Mouse (Mus musculus) fibroblast of lung, adult 2 months (primary cell): ENCODE measurements around the gene Chst13.

ENCODE experiments used
- DNase-seq: peaks from one replicate; pipeline ENCODE4 v3.0.0-alpha.2; 2011; ENCODE audit warnings: low read depth

The Chst13 gene

DNA sequence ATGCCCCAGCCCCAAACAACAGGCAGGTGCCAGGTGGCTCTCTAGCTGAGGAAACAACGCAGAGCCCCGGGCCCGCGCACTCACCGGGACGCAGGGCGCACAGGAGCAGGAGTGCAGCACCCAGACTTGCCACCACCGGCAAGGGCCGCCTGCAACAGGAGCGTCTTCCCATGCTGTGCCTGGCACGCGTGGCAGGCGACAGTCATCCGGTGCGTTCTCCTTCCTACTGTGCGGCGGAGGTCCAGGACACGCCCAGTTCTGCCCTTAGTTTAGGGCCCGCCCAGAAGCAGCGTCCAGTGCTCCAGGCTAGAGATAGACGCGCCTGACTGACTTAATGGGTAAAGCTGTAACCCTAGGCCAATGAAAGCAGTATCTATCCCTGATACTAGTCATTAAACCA lies at the start of gene Chst13:
Gene Chst13, minus strand, starts transcription at position 195 of the 400 bp plus-strand sequence.
- DNase-seq = no peak

DNA sequence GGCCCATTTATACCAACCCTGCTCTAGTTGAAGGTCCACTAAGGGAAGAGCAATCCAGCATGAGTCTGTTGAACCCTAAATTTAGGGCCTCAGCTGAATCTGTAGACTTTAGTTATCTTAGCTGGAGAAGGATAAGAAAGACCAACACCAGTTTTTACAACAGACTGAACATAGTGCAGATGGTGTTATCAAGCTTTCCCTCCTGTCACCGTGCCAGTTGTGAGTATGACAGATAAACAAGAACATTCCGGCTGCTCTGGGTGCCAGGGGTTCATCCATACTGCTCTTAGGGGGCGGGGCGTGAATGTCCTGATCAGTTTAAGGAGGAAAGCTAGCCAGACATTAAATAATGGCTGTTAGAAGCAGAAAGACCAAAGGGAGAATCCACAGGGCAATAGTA lies 49.7 kb upstream of the Chst13 start:
- DNase-seq = no peak

DNA sequence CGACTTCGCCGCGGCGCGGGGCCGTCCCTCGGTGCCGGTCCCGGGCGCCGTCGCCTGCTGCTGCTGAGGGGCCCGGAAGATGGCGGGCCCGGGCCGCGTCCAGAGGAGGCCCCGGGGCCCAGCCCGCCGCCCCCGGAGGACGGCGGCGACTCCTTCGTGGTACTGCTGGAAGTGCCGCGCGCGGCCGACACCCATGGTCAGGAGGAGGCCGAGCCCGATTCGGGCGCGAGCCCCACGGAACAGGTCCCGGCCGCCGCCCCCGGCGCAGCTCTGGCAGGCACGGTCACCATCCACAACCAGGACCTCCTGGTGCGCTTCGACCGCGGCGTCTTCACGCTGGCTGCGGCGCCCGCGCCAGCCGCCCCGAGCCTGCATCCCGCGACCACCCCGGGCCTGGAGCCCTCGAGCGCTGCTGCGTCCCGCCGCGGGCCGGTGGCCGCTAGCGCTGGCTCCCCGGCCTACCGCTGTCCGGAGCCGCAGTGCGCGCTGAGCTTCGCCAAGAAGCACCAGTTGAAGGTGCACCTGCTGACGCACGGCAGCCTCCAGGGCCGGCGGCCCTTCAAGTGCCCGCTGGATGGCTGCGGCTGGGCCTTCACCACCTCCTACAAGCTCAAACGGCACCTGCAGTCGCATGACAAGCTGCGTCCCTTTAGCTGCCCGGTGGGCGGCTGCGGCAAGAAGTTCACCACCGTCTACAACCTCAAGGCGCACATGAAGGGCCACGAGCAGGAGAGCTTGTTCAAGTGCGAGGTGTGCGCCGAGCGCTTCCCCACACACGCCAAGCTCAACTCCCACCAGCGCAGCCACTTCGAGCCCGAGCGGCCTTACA lies 45.0 kb upstream of the Chst13 start:
- DNase-seq = no peak

DNA sequence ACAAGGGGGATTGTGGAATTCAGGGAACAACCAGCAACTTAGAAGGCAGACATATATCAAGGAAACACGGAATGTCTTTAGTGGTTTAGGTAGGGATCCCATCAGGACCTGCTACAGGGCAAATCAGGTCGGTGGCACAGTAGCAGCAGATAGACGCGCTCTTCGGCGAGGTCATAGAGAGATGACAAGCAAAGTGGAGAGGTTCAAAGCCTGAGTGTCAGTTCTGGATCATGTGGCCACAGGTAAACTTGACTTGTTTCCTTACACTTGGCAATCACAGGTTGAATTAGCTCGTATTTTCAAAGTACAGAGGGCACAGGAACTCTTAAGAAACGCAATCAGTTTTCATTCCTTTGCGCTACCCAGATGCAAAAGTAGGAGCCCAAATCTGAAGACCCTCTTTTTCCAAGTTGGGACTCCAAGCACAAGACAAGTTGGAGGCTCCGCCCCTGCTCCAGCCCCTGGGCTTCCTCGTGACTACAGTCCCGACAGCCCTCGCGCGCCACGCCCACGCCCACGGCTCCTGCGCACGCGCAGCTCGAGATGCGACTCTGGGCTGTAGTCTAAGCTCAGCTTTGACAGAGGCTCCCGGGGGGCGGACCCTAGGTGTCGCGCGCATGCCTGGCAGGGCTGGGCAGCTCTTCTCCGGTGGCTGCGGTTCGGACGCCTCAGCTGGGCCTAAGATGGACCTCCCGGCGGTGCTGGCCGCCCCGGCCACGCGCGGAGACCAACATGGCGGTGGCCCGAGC lies 44.2 kb upstream of the Chst13 start, which contains the start of gene Zxdc:
Gene Zxdc, plus strand, starts transcription at position 517 of the 749 bp plus-strand sequence.
- peak; percentile 94 for DNase-seq

DNA sequence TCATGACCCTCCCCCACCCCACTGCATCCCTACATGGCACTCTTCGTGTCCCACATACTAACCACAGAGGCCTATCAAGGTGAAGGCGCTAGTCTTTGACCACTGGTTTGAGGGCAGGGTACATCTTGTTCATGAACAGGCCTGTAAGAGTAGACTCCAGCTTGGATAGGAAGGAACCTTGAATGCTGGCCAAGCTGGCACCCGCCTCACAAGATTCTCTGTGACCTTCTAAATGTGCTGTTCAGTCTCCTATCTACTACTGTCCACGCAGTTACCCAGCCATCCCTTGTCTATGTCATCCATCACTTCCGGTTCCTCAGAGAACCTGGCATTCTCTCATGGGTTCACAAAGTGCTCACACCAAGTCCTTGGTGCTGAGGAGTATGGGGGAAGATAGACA lies 38.3 kb upstream of the Chst13 start:
- DNase-seq = no peak

DNA sequence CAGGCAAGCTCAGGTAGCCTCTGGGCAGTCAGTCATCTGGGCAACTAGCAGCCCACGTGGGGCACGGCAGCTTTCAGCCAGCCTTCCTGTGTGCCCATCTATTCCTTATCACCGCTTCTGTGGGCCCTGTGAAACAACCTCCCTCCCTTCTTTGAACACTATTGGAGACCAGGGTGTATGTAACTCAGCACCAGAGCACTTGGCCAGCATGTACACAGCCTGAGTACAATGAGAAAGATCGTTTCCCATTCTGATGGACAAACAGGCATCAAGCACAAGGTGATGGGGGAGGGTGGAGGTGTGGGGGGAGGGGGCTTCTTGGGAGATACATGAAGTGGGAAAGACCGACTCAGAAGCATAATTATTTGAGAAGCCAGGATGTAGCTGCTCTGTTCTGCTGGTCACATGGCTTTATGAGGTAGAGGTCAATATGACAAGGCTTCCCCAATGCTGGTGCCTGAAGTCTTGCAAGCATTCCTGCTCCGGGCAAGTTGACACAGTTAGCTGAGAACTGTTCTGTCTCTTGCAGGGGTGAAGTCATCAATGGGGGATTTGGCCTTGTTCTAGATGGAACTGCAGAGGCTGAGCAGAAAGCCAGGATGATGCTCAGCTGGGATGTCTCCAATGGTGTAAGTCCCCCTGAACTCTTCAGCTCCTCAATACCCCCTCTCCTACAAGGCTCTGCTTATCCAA lies 36.1 kb upstream of the Chst13 start:
- DNase-seq = no peak

DNA sequence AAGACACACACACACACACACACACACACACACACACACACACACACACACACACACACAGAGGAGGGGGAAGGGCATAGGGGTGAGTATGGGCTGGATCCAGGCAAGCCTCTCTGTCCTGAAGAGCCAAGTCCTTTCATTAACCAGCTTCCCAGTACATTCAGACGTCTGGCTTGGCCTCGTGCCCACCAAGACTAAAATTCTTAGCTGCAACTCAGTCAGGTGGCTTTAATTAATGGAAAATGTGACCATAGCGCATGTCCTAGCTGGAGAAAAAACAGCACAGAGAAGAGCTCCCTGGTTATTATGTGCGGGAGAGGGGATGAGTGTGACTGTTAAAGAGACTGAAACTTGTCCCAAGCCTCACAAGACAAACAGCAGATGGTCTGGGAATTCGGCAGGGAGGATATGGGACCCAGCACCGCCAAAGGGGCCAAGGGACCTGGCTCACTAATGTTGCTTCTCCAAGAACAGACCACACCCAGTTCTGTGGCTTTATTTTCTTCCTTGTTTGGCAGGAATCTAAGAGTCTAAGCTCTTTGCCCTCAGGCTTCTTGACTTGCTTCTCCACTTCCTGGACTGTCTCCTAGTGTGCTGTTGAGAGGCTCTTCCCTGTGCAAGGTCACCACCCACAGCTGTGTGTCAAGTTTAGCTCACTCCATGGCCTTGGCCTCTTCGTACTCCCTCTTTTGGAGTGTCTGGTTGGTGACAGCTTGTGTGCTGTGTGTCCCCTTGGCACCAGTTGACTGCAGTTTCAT lies 35.2 kb upstream of the Chst13 start:
- peak; percentile 90 for DNase-seq

DNA sequence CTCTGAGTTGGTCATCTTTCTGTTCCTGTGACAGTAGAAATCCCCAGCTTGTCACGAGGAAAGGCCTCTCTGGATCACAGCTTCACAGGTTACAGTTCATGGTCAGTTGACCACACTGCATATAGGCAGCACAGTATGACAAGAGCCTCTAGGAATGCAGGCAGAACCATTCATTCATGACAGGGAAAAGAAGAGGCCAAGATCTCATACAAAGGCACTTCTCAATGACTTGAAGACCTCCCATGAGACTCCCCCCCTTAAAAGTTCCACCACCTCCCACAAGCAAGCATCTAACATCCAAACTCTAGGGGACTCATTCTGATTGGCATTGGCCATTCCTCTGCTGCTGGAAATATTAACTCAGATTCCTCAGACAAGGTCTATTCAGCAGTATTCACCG lies 34.5 kb upstream of the Chst13 start:
- DNase-seq = no peak

DNA sequence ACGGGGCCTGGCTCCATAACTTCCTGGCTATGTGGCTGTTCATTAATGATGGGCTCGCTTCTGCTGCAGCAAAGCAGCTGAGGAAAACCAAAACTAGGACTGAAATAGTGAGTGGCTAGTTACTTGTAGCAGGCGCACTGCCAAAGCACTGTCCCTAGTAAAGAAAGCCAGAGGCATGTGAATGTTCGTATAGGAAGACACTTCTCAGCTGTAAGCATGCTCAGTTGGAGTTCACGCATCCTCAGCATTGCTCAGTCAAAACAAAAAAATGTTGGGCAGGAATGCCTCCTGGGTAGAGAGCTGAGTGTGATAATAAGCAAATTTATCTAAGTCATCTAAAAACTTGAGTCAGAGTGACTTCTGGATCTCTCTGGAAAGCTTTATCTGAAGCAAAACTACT lies 33.2 kb upstream of the Chst13 start:
- no peak for DNase-seq

DNA sequence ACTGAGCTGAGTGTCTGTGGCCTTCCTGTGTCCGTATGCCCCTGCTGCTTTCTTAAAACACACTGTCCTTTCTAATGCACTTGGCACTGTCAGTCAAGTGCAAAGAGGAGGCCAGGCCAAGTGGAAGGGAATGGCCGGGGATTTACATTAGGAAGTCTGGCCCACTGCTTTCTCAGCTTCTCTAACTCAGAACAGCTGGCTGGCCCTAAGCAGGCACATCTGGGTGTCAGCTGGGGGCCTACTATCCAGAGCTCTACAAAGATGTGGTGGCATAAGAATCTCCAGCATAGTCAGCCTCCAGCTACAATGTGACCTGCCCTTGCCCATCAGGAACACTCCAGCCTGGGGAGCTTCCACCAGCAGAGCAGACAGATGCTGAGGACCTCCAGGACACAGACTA lies 25.0 kb upstream of the Chst13 start:
- DNase-seq = no peak

DNA sequence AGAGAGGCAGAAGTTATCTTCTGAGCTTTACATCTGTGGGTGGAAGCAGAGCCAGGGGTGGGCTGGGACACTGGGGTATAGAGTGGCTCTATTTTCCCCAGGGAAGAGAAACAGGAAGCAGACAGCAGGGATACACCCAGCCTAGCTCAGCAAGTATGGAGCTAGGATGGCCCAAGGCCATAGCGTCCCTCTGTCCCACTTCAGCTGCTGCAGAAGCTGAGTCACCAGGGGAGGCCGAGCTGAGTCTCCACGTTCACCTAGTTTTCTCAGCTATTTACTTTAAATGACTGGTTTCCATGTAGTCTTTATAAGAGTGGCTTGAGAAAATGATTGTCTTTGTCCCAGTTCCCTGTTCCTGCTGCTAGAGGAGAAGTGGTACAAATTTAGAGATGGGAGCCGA lies 23.5 kb upstream of the Chst13 start:
- no peak for DNase-seq

DNA sequence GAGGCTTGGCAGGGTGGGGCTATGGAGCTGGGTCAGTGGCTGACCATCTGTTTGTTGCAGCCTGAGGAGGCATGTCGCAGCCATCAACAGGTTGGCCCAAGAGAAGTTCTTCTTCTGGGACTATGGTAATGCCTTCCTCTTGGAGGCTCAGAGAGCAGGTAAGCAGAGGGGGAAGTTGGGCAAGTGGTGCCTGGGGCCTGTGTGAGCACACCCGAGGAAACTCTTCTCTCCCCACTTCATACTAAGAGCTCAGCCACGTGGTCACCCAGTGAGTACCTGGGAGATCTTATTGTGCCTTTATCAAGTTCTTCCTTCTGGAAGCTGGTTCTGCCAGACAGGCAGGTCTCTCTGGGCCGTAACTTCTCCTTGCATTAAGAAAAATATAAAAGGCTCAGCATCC lies 22.2 kb upstream of the Chst13 start:
- no peak for DNase-seq

DNA sequence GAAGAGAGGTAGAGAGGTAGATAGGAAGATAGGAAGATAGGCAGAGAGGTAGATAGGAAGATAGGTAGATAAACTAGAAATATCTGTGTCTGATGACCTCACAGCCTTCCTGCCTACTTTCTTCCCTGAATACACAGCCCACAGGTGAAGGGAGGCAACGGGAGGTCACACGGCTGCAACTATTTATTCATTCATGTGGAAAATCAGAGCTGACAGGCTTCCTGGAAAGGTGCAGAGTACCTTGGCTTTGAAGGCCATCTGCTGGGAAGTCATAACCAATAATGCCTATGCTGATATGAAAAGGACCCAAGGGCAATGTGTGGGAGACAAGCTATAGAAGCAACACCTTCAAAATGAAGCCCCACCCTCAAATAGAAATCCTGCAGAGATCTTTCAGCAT lies 17.4 kb upstream of the Chst13 start:
- no peak for DNase-seq

DNA sequence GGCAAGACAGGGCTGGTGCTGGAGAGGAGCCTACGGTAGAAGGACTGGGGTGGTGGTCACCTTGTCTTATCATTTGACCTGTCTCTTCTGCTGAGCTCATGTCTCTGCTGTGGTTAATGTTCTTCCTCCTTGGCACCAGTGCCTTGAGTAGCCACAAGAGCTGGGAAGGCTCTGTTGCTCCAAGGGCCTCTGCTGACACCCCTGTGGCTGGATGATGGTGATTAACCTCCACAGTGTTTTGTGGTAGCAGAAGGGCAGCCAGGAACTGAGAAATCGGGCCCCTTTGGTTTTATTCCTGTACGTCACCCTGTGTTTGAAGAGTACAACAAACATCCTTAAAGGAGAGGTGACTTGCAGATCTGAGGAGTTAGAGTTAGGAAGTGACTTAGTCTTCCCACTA lies 9.3 kb upstream of the Chst13 start:
- no peak for DNase-seq

DNA sequence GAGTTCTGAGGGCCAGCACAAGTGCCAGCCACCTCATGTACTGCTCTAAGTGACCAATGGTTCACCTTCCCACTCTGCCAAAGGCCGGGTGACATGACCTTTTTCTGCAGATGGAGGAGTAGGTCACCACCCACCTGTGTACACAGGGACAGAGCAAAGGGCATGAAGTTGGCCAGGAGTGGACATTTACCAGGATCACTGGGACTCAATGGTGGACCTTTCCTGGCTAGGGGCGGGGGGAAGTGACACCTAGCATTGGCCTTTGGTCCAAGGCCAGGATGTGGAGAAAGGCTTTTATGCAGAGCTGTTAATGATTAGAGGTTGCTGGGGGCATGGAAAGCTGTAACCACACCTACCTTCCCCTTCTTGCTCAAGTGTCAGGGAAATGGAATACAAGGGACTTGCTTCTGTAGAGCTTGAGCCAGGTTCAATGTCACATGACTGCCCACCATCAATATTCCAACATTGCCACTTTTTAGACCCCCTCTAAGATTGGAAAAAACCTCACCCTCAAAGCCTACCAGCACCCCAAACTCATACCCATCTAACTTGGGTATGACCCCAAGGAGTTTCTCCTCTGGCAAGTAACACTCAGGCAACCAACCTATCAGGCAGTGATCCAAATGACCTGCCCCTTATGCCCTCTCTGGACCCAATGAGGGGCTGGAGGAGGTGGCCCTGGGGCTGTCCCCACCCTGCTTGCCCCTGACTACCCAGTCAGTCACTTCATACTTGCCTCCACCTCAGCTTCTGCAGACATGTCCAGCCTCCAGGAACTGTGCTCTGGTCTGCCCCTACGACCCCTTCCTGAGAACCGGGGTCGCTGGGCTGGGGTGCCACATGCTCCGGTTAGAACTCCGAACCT lies 7.8 kb upstream of the Chst13 start, which contains the start of gene Uroc1:
Gene Uroc1, plus strand, starts transcription at position 724 of the 865 bp plus-strand sequence.
- no peak for DNase-seq

DNA sequence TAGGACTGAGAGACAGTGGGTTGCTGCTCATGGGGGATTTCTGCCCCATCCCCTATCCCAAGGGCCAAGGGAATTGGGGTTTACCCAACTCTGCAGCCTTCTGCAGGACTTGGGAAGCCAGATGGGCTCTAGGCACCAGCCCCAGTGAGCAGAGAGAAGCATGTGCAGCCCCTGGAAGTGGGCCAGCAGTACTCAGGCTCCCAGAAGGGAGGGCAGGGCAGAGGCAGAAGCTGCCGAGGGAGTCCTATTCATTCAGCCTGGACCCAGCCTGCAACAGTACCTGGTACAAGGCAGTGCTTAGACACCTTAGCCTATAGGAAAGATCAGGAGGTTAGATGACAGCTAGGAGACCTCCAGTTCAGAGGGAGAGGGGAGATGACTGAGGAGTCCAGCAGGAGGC lies 5.0 kb upstream of the Chst13 start:
- no peak for DNase-seq

DNA sequence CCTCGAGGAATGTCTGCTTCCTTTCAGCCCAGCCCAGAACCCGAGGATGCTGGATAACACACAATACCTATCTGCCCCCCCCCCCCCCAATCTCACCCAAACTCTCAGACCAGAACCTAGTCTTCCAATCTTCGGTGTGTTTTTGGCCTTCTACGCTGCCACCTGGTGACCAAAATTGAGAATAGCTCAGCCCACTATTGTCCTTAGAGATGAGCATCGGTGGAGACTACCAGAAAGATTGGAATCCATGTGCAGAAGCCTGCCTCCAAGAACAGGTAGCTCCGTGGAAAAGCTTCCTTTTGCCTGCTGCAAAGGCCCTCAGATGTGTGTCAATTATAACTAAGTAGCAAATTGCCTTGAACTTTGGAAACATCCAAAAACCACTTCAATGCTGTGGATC lies 2.7 kb upstream of the Chst13 start:
- no peak for DNase-seq

DNA sequence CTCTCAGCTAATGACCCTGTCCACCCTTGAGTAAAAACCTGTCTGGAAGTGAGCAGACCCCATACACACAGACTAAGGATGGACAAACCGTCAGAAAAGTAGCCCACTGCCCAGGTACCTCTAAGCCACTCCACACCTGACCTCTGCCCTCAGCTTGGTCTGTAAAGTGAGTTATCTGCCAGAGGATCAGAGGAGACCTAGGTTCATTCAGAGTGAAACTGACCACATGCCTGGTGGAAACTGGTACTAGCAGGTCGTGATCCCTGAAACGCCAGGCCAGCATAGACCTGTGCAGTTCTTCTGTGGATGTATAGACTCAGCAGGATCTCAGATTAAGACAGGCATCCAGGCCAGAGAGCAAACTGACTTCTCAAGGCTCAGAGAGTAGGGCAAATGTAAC lies 522 bp downstream of the Chst13 start:
- DNase-seq = no peak

DNA sequence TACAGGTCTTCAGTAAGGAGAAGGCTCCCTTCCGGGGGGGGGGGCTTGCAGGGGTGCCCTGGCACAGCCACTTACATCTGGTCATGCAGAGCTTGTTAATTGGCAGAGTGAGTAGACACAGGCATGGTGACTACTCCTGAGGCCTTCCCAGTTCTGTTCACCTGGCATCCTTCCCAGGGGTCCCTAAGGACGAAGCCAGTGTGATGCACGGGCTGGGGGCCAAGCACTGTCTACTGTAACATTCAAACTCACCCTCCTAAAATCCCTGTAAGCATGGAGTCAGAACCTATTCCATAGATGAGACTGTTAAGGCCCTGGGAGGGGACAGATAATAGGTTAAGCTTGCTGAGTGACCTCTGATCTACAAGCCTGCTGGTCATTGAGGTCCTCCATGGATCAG lies 959 bp downstream of the Chst13 start:
- no peak for DNase-seq

DNA sequence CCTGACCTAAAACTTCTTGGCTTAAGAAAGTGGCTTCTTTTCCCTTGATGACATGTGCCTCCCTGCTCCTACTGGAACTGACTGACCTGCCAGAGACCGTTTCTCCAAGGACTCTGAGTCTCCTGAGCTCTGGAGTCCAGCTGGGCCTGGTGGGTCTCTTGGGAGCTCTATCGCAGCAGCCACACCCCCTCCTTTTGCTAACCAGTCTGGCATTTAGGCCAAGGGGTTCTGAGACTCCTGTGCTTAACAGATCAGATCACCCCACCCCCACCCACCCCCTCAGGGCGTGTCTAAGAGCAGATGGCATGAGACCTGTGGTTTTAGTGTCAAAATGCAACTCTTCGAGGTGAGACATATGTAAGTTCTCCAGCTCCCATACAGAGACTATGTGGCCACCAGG lies 3.2 kb downstream of the Chst13 start:
- no peak for DNase-seq

DNA sequence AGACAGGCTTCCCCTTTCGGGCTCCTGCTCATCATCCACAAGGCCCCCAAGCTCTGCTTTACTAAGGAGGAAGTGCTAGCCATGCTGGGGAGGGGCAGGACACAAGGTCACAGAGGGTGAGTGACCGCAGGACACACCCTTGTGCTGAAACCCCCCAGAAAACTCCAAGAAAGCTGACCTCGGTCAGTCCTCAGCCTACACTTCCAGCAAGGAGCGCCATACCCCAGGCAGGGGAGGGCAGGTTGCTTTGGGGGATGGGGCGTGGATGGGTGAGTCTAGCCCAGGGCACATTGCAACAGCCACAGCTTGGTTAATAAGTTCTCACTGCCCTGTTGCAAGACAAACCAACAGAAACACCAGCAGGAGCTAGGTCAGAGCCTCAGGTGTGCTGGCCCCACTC lies 4.6 kb downstream of the Chst13 start:
- DNase-seq = no peak
